Mouse (Mus musculus): ENCODE measurements at regions not wholly inside any gene's neighbourhood (a gene's known extent, or its start where the extent isn't known, plus 50 kb on each side); places are given as distances from the start of the nearest gene placed in this dataset.
"Not testable (repeated sequence)": the region's sequence is repeated elsewhere in the genome, so short reads cannot be mapped to it uniquely, and the experiment has no call there.

DNA sequence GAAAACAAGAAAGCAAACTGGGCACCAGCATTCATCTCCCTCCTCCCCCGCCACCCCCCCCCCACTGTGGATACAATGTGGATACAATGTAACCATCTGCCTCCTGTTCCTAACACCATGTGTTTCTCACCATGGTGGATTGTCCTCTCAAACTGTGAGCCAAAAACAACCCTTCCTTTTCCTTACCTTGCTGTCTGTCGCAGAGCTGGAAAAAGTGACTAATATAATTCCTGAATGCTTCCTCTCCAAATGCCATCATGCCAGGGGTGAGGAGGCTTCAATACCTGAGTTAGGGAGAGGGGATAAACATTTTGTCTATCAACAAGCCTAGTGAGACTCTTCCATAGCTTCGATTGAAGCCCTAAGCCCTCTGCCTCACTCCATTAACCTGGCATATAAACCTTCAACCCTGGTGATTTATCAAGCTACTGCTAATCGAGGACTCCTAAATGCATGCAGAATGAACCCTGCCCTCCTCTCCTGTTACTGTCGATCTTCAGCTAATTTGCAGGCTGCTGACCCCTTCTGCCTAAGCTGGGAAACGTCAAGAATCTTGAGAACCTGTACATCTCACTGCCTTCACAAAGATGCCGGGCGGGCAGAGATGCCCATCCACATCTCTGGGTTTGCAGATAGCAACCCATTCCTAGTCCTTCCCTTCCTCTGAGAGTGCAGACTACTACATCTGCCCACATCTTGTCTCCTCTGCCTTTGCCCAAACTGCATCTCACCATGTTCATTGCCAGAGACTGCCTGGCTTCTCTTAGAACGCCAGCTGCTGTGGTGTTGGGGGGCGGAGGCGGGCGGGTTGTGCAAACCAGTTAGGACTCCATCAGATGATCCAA lies 184.3 kb upstream of the Rpl38 start:
- Histone ChIP-seq H3K4me1 (ENCODE audit: control insufficient read depth in 1 of 2, insufficient read depth in 2 of 2) (no peaks in the 10 kb centered on the region), H3K27ac (ENCODE audit: insufficient read depth, low read depth) (no peak overlapping the region), H3K9me3 (replicated peaks; ENCODE audit: low read length) (peaks cover 3% of the 10 kb centered on the region), H3K4me2 (ENCODE audit: insufficient read depth, low read depth, poor library complexity, severe bottlenecking) (no peak overlapping the region), H3K36me3 (replicated peaks in 1 of 2; ENCODE audit: control insufficient read depth in 1 of 2, insufficient read depth in 1 of 2, low read length in 1 of 2) (no peaks in the 10 kb centered on the region), H3K4me3 (replicated peaks in 1 of 3; ENCODE audit: low read depth in 2 of 3, low read length in 2 of 3, poor library complexity in 1 of 3) (no peak overlapping the region), H3K79me2 (replicated peaks; ENCODE audit: control insufficient read depth, extremely low read depth, insufficient read depth, poor library complexity, severe bottlenecking) (no peaks in the 10 kb centered on the region), H3K9ac (ENCODE audit: insufficient read depth, low read depth) (no peak overlapping the region), H3K27me3 (replicated peaks) (peaks cover 84% of the 10 kb centered on the region)
- in situ Hi-C loops (cut with MboI; ENCODE audit: low pct_ligation_motif_present, low pct_unique_long_range_greater_than_20kb, low sequenced_read_pairs) (no loop called here), dilution Hi-C loops (cut with MboI; ENCODE audit: extremely low pct_ligation_motif_present, extremely low pct_unique_long_range_greater_than_20kb, low sequenced_read_pairs) (no loop called here)
- DNase-seq (ENCODE audit: extremely low read depth) = no peak
- TF ChIP-seq CHD1 (IDR thresholded peaks at IDR 0.05; ENCODE audit: low read depth, low read length) (no peak), ELF1 (IDR thresholded peaks at IDR 0.05; ENCODE audit: low read depth, low read length) (no peak), POLR2A (IDR thresholded peaks at IDR 0.05; ENCODE audit: low read depth, low read length) (no peak), MXI1 (IDR thresholded peaks at IDR 0.05; ENCODE audit: low read depth, low read length) (no peak), KAT2A (IDR thresholded peaks at IDR 0.05; ENCODE audit: insufficient replicate concordance, low read length) (no peak), ZC3H11A (IDR thresholded peaks at IDR 0.05; ENCODE audit: low read depth, low read length) (no peak), MAX (IDR thresholded peaks at IDR 0.05; ENCODE audit: low read length) (no peak)

DNA sequence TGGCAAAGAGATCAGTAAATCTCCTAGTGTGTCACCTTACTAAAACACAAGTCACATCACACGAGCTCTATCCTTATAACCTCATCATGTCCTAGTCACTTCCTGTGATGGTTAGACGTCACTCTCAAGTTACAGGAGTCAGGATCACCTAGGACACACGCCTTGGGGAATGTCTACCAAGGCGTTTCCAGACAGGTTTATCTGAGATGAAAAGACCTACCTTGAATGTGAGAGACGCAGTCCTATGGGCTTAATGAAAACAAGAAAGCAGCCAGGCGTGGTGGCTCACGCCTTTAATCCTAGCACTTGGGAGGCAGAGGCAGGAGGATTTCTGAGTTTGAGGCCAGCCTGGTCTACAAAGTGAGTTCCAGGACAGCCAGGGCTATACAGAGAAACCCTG lies 185.0 kb upstream of the Rpl38 start:
- H3K79me2 ChIP-seq (replicated peaks; ENCODE audit: control insufficient read depth, extremely low read depth, insufficient read depth, poor library complexity, severe bottlenecking); H3K36me3 ChIP-seq (replicated peaks in 1 of 2; ENCODE audit: control insufficient read depth in 1 of 2, insufficient read depth in 1 of 2, low read length in 1 of 2); in situ Hi-C loops (cut with MboI; ENCODE audit: low pct_ligation_motif_present, low pct_unique_long_range_greater_than_20kb, low sequenced_read_pairs); H3K4me3 ChIP-seq (replicated peaks in 1 of 3; ENCODE audit: low read depth in 2 of 3, low read length in 2 of 3, poor library complexity in 1 of 3); dilution Hi-C loops (cut with MboI; ENCODE audit: extremely low pct_ligation_motif_present, extremely low pct_unique_long_range_greater_than_20kb, low sequenced_read_pairs); H3K4me2 ChIP-seq (ENCODE audit: insufficient read depth, low read depth, poor library complexity, severe bottlenecking); DNase-seq (ENCODE audit: extremely low read depth); H3K9ac ChIP-seq (ENCODE audit: insufficient read depth, low read depth); H3K27ac ChIP-seq (ENCODE audit: insufficient read depth, low read depth); H3K9me3 ChIP-seq (replicated peaks; ENCODE audit: low read length); H3K4me1 ChIP-seq (ENCODE audit: control insufficient read depth in 1 of 2, insufficient read depth in 2 of 2): not testable (repeated sequence)
- peaks cover 83% of the 10 kb centered on the region for H3K27me3 ChIP-seq (replicated peaks)

GRCm38 (mm10) chr11:114482070-114482469 lies 186.3 kb upstream of the Rpl38 start:
- H3K27me3 ChIP-seq (replicated peaks) = peaks cover 80% of the 10 kb centered on the region
- H3K9me3 ChIP-seq (replicated peaks; ENCODE audit: low read length) = peaks cover 3% of the 10 kb centered on the region
- H3K36me3 ChIP-seq (replicated peaks in 1 of 2; ENCODE audit: control insufficient read depth in 1 of 2, insufficient read depth in 1 of 2, low read length in 1 of 2) = no peaks in the 10 kb centered on the region
- H3K4me2 ChIP-seq (ENCODE audit: insufficient read depth, low read depth, poor library complexity, severe bottlenecking) = no peak overlapping the region
- no peak for DNase-seq (ENCODE audit: extremely low read depth)
- H3K9ac ChIP-seq (ENCODE audit: insufficient read depth, low read depth) = no peak overlapping the region
- H3K79me2 ChIP-seq (replicated peaks; ENCODE audit: control insufficient read depth, extremely low read depth, insufficient read depth, poor library complexity, severe bottlenecking) = no peaks in the 10 kb centered on the region
- no peak overlapping the region for H3K4me3 ChIP-seq (replicated peaks in 1 of 3; ENCODE audit: low read depth in 2 of 3, low read length in 2 of 3, poor library complexity in 1 of 3)
- H3K27ac ChIP-seq (ENCODE audit: insufficient read depth, low read depth) = no peak overlapping the region
- in situ Hi-C loops (cut with MboI; ENCODE audit: low pct_ligation_motif_present, low pct_unique_long_range_greater_than_20kb, low sequenced_read_pairs) (no loop called here), dilution Hi-C loops (cut with MboI; ENCODE audit: extremely low pct_ligation_motif_present, extremely low pct_unique_long_range_greater_than_20kb, low sequenced_read_pairs) (no loop called here)
- TF ChIP-seq NELFE (IDR thresholded peaks at IDR 0.05; ENCODE audit: low read depth, low read length) = no peak
- no peak for TF ChIP-seq TBP (conservative IDR thresholded peaks at IDR 0.05; ENCODE audit: low read depth, low read length)
- no peak for TF ChIP-seq MXI1 (IDR thresholded peaks at IDR 0.05; ENCODE audit: low read depth, low read length)
- TF ChIP-seq POLR2A (IDR thresholded peaks at IDR 0.05; ENCODE audit: low read depth, low read length) = no peak
- no peak for TF ChIP-seq TCF12 (IDR thresholded peaks at IDR 0.05; ENCODE audit: low read depth, low read length)
- no peak for TF ChIP-seq CHD1 (IDR thresholded peaks at IDR 0.05; ENCODE audit: low read depth, low read length)
- TF ChIP-seq KAT2A (IDR thresholded peaks at IDR 0.05; ENCODE audit: insufficient replicate concordance, low read length) = no peak
- TF ChIP-seq RAD21 (IDR thresholded peaks at IDR 0.05; ENCODE audit: low read depth, low read length) = no peak
- TF ChIP-seq E2F4 (IDR thresholded peaks at IDR 0.05; ENCODE audit: insufficient replicate concordance, low read depth, low read length) = no peak
- no peak for TF ChIP-seq HCFC1 (IDR thresholded peaks at IDR 0.05; ENCODE audit: low read depth, low read length)
- no peak for TF ChIP-seq IRF4 (IDR thresholded peaks at IDR 0.05; ENCODE audit: low read depth, low read length)
- no peak for TF ChIP-seq JUND (conservative IDR thresholded peaks at IDR 0.05; ENCODE audit: low read depth, low read length)
- TF ChIP-seq MAZ (IDR thresholded peaks at IDR 0.05; ENCODE audit: low read depth, low read length) = no peak
- TF ChIP-seq MEF2A (IDR thresholded peaks at IDR 0.05; ENCODE audit: borderline replicate concordance, low read depth, low read length) = no peak
- TF ChIP-seq EP300 (IDR thresholded peaks at IDR 0.05; ENCODE audit: low read length) = no peak
- no peaks in the 10 kb centered on the region; a peak in 1 of 4 replicates for H3K4me1 ChIP-seq (ENCODE audit: control insufficient read depth in 1 of 2, insufficient read depth in 2 of 2)

All from CH12.LX (cell line).